Mouse (Mus musculus) C2C12 (cell line): ENCODE measurements around the gene Ubqln1.

Source experiments
- CTCF ChIP-seq: IDR thresholded peaks from one replicate; pipeline ENCODE4 v1.5.1; 2011; ENCODE audit not compliant: control insufficient read depth, insufficient read depth, insufficient read length
- USF1 ChIP-seq: IDR thresholded peaks from one replicate; pipeline ENCODE4 v1.6.1; 2011; ENCODE audit warnings: low read depth, mild to moderate bottlenecking, control low read depth, moderate library complexity

GRCm38 (mm10) chr13:58186281-58186680 is 29.2 kb downstream of the Ubqln1 start:
- TF ChIP-seq CTCF, result no peak
- no peak for TF ChIP-seq USF1
